Mouse (Mus musculus): ENCODE results near the gene Ankrd13a. TPM values are rescaled to one million over a fixed set of nuclear protein-coding genes. Genes with fewer than 3 reads are reported as not detected.

Ankrd13a gene
- total and polyA plus RNA-seq, 3 experiments: 110 to 184 (median 180) TPM

- Histone ChIP-seq H3K27ac (ENCODE audit: control insufficient read depth, low read depth, low read length) (no peak overlapping the region), H3K4me1 (ENCODE audit: control insufficient read depth in 1 of 2, insufficient read depth in 2 of 2, low read length in 2 of 2) (peaks cover 0 to 5% of the 10 kb centered on the region in 2 experiments; a peak in 1 of 4 replicates), H3K36me3 (ENCODE audit: control insufficient read depth in 1 of 2, insufficient read depth in 2 of 2, low read length in 2 of 2) (no peaks in the 10 kb centered on the region; a peak in 1 of 4 replicates), H3K9ac (ENCODE audit: control insufficient read depth, low read depth, low read length, poor library complexity, severe bottlenecking) (no peak overlapping the region), H3K4me3 (ENCODE audit: control insufficient read depth in 1 of 2, insufficient read depth in 1 of 2, low read depth in 2 of 2, low read length in 2 of 2) (no peak overlapping the region), H3K27me3 (ENCODE audit: control insufficient read depth in 1 of 2, insufficient read depth in 2 of 2, low read length in 2 of 2) (no peaks in the 10 kb centered on the region), H3K9me3 (replicated peaks; ENCODE audit: insufficient read depth, low read length) (no peaks in the 10 kb centered on the region), H3K79me2 (ENCODE audit: control insufficient read depth, insufficient read depth, low read length, poor library complexity) (peaks cover 13% of the 10 kb centered on the region)
- TF ChIP-seq CHD2 (IDR thresholded peaks at IDR 0.05; ENCODE audit: low read length) (no peak), ETS1 (IDR thresholded peaks at IDR 0.05; ENCODE audit: low read depth, low read length) (no peak), ZMIZ1 (IDR thresholded peaks at IDR 0.05; ENCODE audit: low read depth, low read length) (no peak), MAZ (IDR thresholded peaks at IDR 0.05; ENCODE audit: low read depth, low read length) (no peak), MAX (IDR thresholded peaks at IDR 0.05; ENCODE audit: low read length) (no peak), ZC3H11A (IDR thresholded peaks at IDR 0.05; ENCODE audit: low read depth, low read length) (no peak), UBTF (IDR thresholded peaks at IDR 0.05; ENCODE audit: borderline replicate concordance, insufficient read depth, low read depth, low read length) (no peak), CHD1 (IDR thresholded peaks at IDR 0.05; ENCODE audit: low read depth, low read length) (no peak), ZNF384 (IDR thresholded peaks at IDR 0.05; ENCODE audit: low read depth, low read length) (no peak), POLR2AphosphoS2 (IDR thresholded peaks at IDR 0.05; ENCODE audit: low read length) (no peak), NRF1 (IDR thresholded peaks at IDR 0.05; ENCODE audit: insufficient read depth, low read depth, low read length, poor library complexity, severe bottlenecking) (no peak), E2F4 (IDR thresholded peaks at IDR 0.05; ENCODE audit: borderline replicate concordance, low read depth, low read length) (no peak), MAFK (IDR thresholded peaks at IDR 0.05; ENCODE audit: borderline replicate concordance, low read depth, low read length) (no peak), POLR2A (IDR thresholded peaks at IDR 0.05; ENCODE audit: control insufficient read depth in 1 of 2, insufficient read depth in 1 of 2, low read depth in 1 of 2, low read length in 2 of 2, poor library complexity in 1 of 2) (no peak), SIN3A (IDR thresholded peaks at IDR 0.05; ENCODE audit: low read length) (no peak), GATA1 (IDR thresholded peaks at IDR 0.05; ENCODE audit: low read depth, low read length) (no peak), SMC3 (IDR thresholded peaks at IDR 0.05; ENCODE audit: low read depth, low read length) (no peak), RCOR1 (IDR thresholded peaks at IDR 0.05; ENCODE audit: low read depth, low read length) (no peak), TCF12 (IDR thresholded peaks at IDR 0.05; ENCODE audit: low read depth, low read length) (no peak)
- DNase-seq (ENCODE audit: low read depth, low spot score): no peak
Observed at GRCm38 (mm10) chr5:114816599-114816998, 42.1 kb downstream of the Ankrd13a start.

- TF ChIP-seq CTCF (IDR thresholded peaks at IDR 0.05 in 2 of 3, conservative IDR thresholded peaks at IDR 0.05 in 1 of 3; ENCODE audit: control insufficient read depth in 1 of 3, insufficient read depth in 1 of 3, low read depth in 2 of 3, low read length in 3 of 3, poor library complexity in 1 of 3, severe bottlenecking in 1 of 3) (no peak), RCOR1 (IDR thresholded peaks at IDR 0.05; ENCODE audit: low read depth, low read length) (no peak), SMC3 (IDR thresholded peaks at IDR 0.05; ENCODE audit: low read depth, low read length) (no peak), ZC3H11A (IDR thresholded peaks at IDR 0.05; ENCODE audit: low read depth, low read length) (no peak), ZNF384 (IDR thresholded peaks at IDR 0.05; ENCODE audit: low read depth, low read length) (no peak), JUND (IDR thresholded peaks at IDR 0.05; ENCODE audit: low read depth, low read length) (no peak)
- no peak overlapping the region for H3K4me3 ChIP-seq (ENCODE audit: control insufficient read depth in 1 of 2, insufficient read depth in 1 of 2, low read depth in 2 of 2, low read length in 2 of 2)
- H3K79me2 ChIP-seq (ENCODE audit: control insufficient read depth, insufficient read depth, low read length, poor library complexity): peaks cover 4% of the 10 kb centered on the region; the same call in 1 of the 2 replicates
- DNase-seq (ENCODE audit: low read depth, low spot score): no peak
- H3K27ac ChIP-seq (ENCODE audit: control insufficient read depth, low read depth, low read length): no peak overlapping the region
- H3K4me1 ChIP-seq (ENCODE audit: control insufficient read depth in 1 of 2, insufficient read depth in 2 of 2, low read length in 2 of 2): no peaks in the 10 kb centered on the region
- H3K9me3 ChIP-seq (replicated peaks; ENCODE audit: insufficient read depth, low read length): no peaks in the 10 kb centered on the region
- no peak overlapping the region for H3K9ac ChIP-seq (ENCODE audit: control insufficient read depth, low read depth, low read length, poor library complexity, severe bottlenecking)
- H3K36me3 ChIP-seq (ENCODE audit: control insufficient read depth in 1 of 2, insufficient read depth in 2 of 2, low read length in 2 of 2): no peaks in the 10 kb centered on the region
- no peaks in the 10 kb centered on the region for H3K27me3 ChIP-seq (ENCODE audit: control insufficient read depth in 1 of 2, insufficient read depth in 2 of 2, low read length in 2 of 2)
Observed at GRCm38 (mm10) chr5:114818124-114818523, 43.6 kb downstream of the Ankrd13a start.

All from MEL (cell line).